Mouse (Mus musculus): ENCODE results near the gene Fbxo41. TPM values are rescaled to one million over a fixed set of nuclear protein-coding genes. Genes with fewer than 3 reads are reported as not detected.

The Fbxo41 gene
- total and polyA plus RNA-seq, 2 experiments from 2014 or later: 0.11 TPM; not detected in 1

DNA sequence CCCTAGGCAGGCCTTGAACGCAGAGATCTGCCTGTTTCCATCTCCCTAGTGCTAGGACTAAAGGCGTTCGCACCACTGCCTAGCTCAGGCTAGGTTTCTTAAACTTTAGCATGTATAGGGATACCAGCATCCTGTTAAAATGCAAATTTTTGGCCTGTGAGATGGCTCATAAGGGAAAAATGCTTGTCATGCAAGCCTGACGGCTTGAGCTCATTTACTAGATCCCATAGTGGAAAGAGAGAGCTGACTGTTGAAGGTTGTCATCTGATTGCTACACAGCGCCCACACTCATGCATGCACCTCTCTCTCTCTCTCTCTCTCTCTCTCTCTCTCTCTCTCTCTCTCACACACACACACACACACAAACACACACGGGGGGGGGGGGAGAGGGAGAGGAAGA lies 66.2 kb downstream of the Fbxo41 start:
- Histone ChIP-seq H3K4me3 (ENCODE audit: low read depth, low read length) (no peak overlapping the region), H3K9me3 (replicated peaks; ENCODE audit: control insufficient read depth, low read length) (no peaks in the 10 kb centered on the region), H3K27ac (ENCODE audit: low read depth) (no peak overlapping the region), H3K9ac (replicated peaks; ENCODE audit: low read depth, low read length) (no peak overlapping the region), H3K36me3 (replicated peaks; ENCODE audit: control insufficient read depth, insufficient read depth, low read length) (peaks cover 22% of the 10 kb centered on the region), H3K4me2 (ENCODE audit: low read depth, low read length) (no peak overlapping the region), H3K27me3 (ENCODE audit: control insufficient read depth, insufficient read depth, low read length) (no peaks in the 10 kb centered on the region), H3K4me1 (ENCODE audit: control insufficient read depth, insufficient read depth) (peaks cover 6% of the 10 kb centered on the region; the same call in 1 of the 2 replicates)
- TF ChIP-seq EP300 (IDR thresholded peaks at IDR 0.05; ENCODE audit: low read depth): no peak
- no peak for TF ChIP-seq CTCF (IDR thresholded peaks at IDR 0.05; ENCODE audit: low read depth)
- ATAC-seq (ENCODE audit: insufficient read depth, low read depth) (no peak), DNase-seq (ENCODE audit: low spot score) (no peak)
- WGBS: 72% methylated on average over 5 of the region's 6 CpGs

DNA sequence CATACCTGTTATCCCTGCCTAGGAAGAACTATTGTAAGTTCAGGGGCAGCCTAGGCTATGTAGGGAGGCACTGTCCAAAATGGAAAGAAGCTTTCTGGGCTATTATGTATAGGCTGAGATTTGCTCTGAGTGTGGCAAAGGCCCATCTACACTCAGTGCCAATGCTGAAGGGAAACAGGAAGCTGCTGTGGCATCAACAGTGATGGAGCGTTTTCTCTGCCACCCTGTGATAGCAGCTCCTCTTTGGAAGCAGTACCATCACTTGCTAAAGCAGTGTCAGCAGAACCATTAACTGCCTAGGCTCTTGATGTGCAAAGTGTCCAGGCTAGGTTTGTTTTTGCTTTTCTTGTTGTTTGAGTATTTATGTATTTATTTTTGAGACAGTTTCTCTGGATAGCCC lies 66.6 kb downstream of the Fbxo41 start:
- H3K9ac ChIP-seq (replicated peaks; ENCODE audit: low read depth, low read length): no peak overlapping the region
- H3K4me2 ChIP-seq (ENCODE audit: low read depth, low read length): no peak overlapping the region
- H3K27me3 ChIP-seq (ENCODE audit: control insufficient read depth, insufficient read depth, low read length): no peaks in the 10 kb centered on the region
- peaks cover 22% of the 10 kb centered on the region for H3K36me3 ChIP-seq (replicated peaks; ENCODE audit: control insufficient read depth, insufficient read depth, low read length)
- H3K27ac ChIP-seq (ENCODE audit: low read depth): no peak overlapping the region
- TF ChIP-seq CTCF (IDR thresholded peaks at IDR 0.05; ENCODE audit: low read depth) (no peak), EP300 (IDR thresholded peaks at IDR 0.05; ENCODE audit: low read depth) (no peak)
- H3K4me3 ChIP-seq (ENCODE audit: low read depth, low read length): no peak overlapping the region
- no peak for ATAC-seq (ENCODE audit: insufficient read depth, low read depth)
- H3K9me3 ChIP-seq (replicated peaks; ENCODE audit: control insufficient read depth, low read length): no peaks in the 10 kb centered on the region
- DNase-seq (ENCODE audit: low spot score): no peak
- WGBS: 76% methylated on average over 1 of the region's 1 CpGs
- H3K4me1 ChIP-seq (ENCODE audit: control insufficient read depth, insufficient read depth): peaks cover 6% of the 10 kb centered on the region; the same call in 1 of the 2 replicates

DNA sequence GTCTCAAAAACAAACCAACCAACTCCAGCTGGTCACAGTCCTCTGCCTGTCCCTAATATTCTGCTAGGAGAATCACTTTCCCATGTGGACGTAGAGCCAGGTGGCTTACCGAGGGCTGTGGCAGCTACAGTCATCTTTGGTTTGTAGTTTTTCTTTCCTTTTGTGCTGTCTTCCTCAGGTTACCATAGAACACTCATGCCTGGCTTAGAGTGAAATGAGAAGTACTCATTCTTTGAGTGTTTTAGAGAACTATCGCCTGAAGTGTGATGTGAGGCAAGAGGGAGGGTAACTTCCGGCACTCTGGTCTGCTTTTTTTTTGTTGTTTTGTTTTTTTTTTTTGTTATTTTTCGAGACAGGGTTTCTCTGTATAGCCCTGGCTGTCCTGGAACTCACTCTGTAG lies 68.9 kb downstream of the Fbxo41 start:
- H3K4me2 ChIP-seq (ENCODE audit: low read depth, low read length): no peak overlapping the region
- no peak overlapping the region for H3K4me3 ChIP-seq (ENCODE audit: low read depth, low read length)
- no peak overlapping the region for H3K9ac ChIP-seq (replicated peaks; ENCODE audit: low read depth, low read length)
- no peaks in the 10 kb centered on the region for H3K9me3 ChIP-seq (replicated peaks; ENCODE audit: control insufficient read depth, low read length)
- H3K36me3 ChIP-seq (replicated peaks; ENCODE audit: control insufficient read depth, insufficient read depth, low read length): 0 out of 2 replicates have a peak, but pooled peaks cover 4% of the 10 kb centered on the region
- 77% methylated on average over 5 of the region's 5 CpGs for WGBS
- peaks cover 6% of the 10 kb centered on the region; the same call in 1 of the 2 replicates for H3K4me1 ChIP-seq (ENCODE audit: control insufficient read depth, insufficient read depth)
- no peak overlapping the region for H3K27ac ChIP-seq (ENCODE audit: low read depth)
- ATAC-seq (ENCODE audit: insufficient read depth, low read depth): no peak
- no peak for DNase-seq (ENCODE audit: low spot score)
- no peaks in the 10 kb centered on the region for H3K27me3 ChIP-seq (ENCODE audit: control insufficient read depth, insufficient read depth, low read length)
- no peak for TF ChIP-seq EP300 (IDR thresholded peaks at IDR 0.05; ENCODE audit: low read depth)
- TF ChIP-seq CTCF (IDR thresholded peaks at IDR 0.05; ENCODE audit: low read depth): no peak

DNA sequence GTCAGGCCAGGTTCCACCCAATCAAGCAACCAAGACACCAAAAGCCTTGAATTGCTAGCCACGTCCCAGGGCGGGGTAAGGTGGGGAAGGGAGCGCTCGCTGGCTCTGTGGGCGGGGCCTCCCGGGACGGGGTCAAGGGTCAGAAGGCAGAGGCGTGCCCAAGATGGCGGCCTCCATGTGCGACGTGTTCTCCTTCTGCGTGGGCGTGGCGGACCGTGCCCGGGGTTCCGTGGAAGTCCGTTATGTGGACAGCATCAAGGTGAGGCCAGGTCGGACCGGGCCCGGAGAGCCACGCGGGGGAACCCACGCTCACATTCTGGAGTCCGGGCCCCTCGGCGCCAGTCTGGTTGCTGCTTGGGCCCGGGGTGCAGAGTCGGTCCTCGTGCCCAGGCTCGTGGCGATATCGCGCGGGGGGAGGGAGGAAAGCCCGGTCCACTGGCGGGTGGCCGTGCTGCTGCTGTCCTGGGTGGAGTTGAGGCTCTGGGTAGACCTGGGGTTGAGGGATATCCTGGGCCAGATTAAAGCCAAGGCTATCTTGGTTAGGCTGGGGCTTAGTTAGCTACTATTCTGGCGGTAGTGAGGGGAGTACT lies 70.9 kb downstream of the Fbxo41 start, which contains the start of gene Smyd5:
Gene Smyd5 (plus strand): TSS at position 148 of the 590 bp plus-strand sequence.
- Histone ChIP-seq H3K36me3 (replicated peaks; ENCODE audit: control insufficient read depth, insufficient read depth, low read length) (no peaks in the 10 kb centered on the region), H3K27ac (ENCODE audit: low read depth) (no peak within 1 kb of the TSS), H3K4me1 (ENCODE audit: control insufficient read depth, insufficient read depth) (peaks cover 6% of the 10 kb centered on the region; the same call in 1 of the 2 replicates), H3K9me3 (replicated peaks; ENCODE audit: control insufficient read depth, low read length) (no peaks in the 10 kb centered on the region), H3K4me3 (ENCODE audit: low read depth, low read length) (peak within 1 kb of the TSS; percentile 92), H3K9ac (replicated peaks; ENCODE audit: low read depth, low read length) (peak within 1 kb of the TSS; percentile 70), H3K27me3 (ENCODE audit: control insufficient read depth, insufficient read depth, low read length) (no peaks in the 10 kb centered on the region), H3K4me2 (ENCODE audit: low read depth, low read length) (peak within 1 kb of the TSS; percentile 96)
- WGBS: under 1% methylated on average over 38 of the region's 39 CpGs
- TF ChIP-seq CTCF (IDR thresholded peaks at IDR 0.05; ENCODE audit: low read depth): no peak
- TF ChIP-seq EP300 (IDR thresholded peaks at IDR 0.05; ENCODE audit: low read depth): no peak
- ATAC-seq (ENCODE audit: insufficient read depth, low read depth) (peak; percentile 89), DNase-seq (ENCODE audit: low spot score) (peak; percentile 56)

DNA sequence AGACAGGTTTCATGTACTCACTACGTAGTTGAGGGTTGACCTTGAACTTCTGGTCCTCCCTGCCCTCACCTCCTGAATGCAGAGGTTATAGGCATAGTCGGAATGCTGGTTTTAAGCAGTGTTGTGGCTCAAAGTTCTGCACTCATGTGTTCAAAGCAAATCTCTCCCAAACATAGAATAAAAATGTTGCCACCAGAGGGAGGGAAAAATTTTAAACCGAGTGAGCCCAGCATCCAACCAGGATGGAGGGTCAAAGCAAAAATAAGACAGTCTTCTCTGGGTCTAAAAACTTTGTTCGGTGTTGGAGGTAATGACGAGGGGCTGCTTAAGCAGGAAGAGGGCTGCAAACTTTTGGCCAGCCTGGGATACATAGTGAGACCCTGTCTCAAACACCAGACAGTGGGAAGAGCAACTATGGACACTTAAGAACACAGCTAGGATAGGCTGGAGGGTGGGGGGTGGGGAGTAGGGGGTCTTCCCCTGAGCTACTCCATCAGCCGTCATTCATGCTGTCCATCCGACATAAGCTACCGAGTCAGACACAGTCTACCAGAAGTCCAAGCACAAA lies 71.4 kb downstream of the Fbxo41 start:
- peak overlapping the region; percentile 96 for H3K4me2 ChIP-seq (ENCODE audit: low read depth, low read length)
- H3K4me1 ChIP-seq (ENCODE audit: control insufficient read depth, insufficient read depth): peaks cover 6% of the 10 kb centered on the region; the same call in 1 of the 2 replicates
- no peak overlapping the region for H3K27ac ChIP-seq (ENCODE audit: low read depth)
- no peaks in the 10 kb centered on the region for H3K36me3 ChIP-seq (replicated peaks; ENCODE audit: control insufficient read depth, insufficient read depth, low read length)
- DNase-seq (ENCODE audit: low spot score) (no peak), ATAC-seq (ENCODE audit: insufficient read depth, low read depth) (no peak)
- peak overlapping the region; percentile 92 for H3K4me3 ChIP-seq (ENCODE audit: low read depth, low read length)
- no peaks in the 10 kb centered on the region for H3K9me3 ChIP-seq (replicated peaks; ENCODE audit: control insufficient read depth, low read length)
- no peaks in the 10 kb centered on the region for H3K27me3 ChIP-seq (ENCODE audit: control insufficient read depth, insufficient read depth, low read length)
- H3K9ac ChIP-seq (replicated peaks; ENCODE audit: low read depth, low read length): peak overlapping the region; percentile 70
- WGBS: 49% methylated on average over 8 of the region's 8 CpGs
- TF ChIP-seq CTCF (IDR thresholded peaks at IDR 0.05; ENCODE audit: low read depth): no peak
- no peak for TF ChIP-seq EP300 (IDR thresholded peaks at IDR 0.05; ENCODE audit: low read depth)
